Mouse (Mus musculus): ENCODE data around the gene Nsd1. TPM values are rescaled to one million over a fixed set of nuclear protein-coding genes. Genes with fewer than 3 reads are reported as not detected.

Gene Nsd1
- polyA plus RNA-seq, 1 experiment from 2014 or later: 96.3 TPM

GRCm38 (mm10) chr13:55327169-55327568 lies 117.6 kb downstream of the Nsd1 start:
- Histone ChIP-seq H3K4me1 (ENCODE audit: control insufficient read depth, insufficient read depth, low read length) (peaks cover 40% of the 10 kb centered on the region), H3K27me3 (ENCODE audit: control insufficient read depth, insufficient read depth, low read length) (no peaks in the 10 kb centered on the region), H3K27ac (ENCODE audit: low read length) (no peak overlapping the region), H3K4me3 (ENCODE audit: low read depth, low read length) (no peak overlapping the region), H3K9me3 (ENCODE audit: control insufficient read depth, low read depth, low read length) (no peaks in the 10 kb centered on the region), H3K9ac (replicated peaks; ENCODE audit: low read depth, low read length) (no peak overlapping the region), H3K4me2 (replicated peaks; ENCODE audit: low read depth, low read length) (no peak overlapping the region), H3K36me3 (ENCODE audit: control insufficient read depth, insufficient read depth, low read length) (peaks cover 30% of the 10 kb centered on the region)
- WGBS: 36% methylated on average over 4 of the region's 4 CpGs
- no peak for ATAC-seq (ENCODE audit: insufficient number of reproducible peaks, insufficient read depth, low FRiP score, low read depth)

GRCm38 (mm10) chr13:55327633-55328032 lies 118.1 kb downstream of the Nsd1 start:
- Histone ChIP-seq H3K36me3 (ENCODE audit: control insufficient read depth, insufficient read depth, low read length) (peaks cover 30% of the 10 kb centered on the region), H3K27ac (ENCODE audit: low read length) (no peak overlapping the region), H3K4me1 (ENCODE audit: control insufficient read depth, insufficient read depth, low read length) (peaks cover 40% of the 10 kb centered on the region), H3K9me3 (ENCODE audit: control insufficient read depth, low read depth, low read length) (no peaks in the 10 kb centered on the region), H3K4me3 (ENCODE audit: low read depth, low read length) (0 out of 2 replicates have a peak overlapping the region, but pooled peaks have one; percentile 64), H3K27me3 (ENCODE audit: control insufficient read depth, insufficient read depth, low read length) (no peaks in the 10 kb centered on the region), H3K4me2 (replicated peaks; ENCODE audit: low read depth, low read length) (peak overlapping the region; percentile 87), H3K9ac (replicated peaks; ENCODE audit: low read depth, low read length) (no peak overlapping the region)
- ATAC-seq (ENCODE audit: insufficient number of reproducible peaks, insufficient read depth, low FRiP score, low read depth): peak; percentile 10; the same call in 1 of the 2 replicates
- WGBS: 35% methylated on average over 8 of the region's 8 CpGs

- Histone ChIP-seq H3K9ac (replicated peaks; ENCODE audit: low read depth, low read length) (peak overlapping the region; percentile 61; the same call in 1 of the 2 replicates), H3K4me1 (ENCODE audit: control insufficient read depth, insufficient read depth, low read length) (peaks cover 37% of the 10 kb centered on the region), H3K27me3 (ENCODE audit: control insufficient read depth, insufficient read depth, low read length) (no peaks in the 10 kb centered on the region), H3K36me3 (ENCODE audit: control insufficient read depth, insufficient read depth, low read length) (peaks cover 28% of the 10 kb centered on the region), H3K9me3 (ENCODE audit: control insufficient read depth, low read depth, low read length) (no peaks in the 10 kb centered on the region), H3K4me3 (ENCODE audit: low read depth, low read length) (peak overlapping the region; percentile 64; the same call in 1 of the 2 replicates), H3K4me2 (replicated peaks; ENCODE audit: low read depth, low read length) (peak overlapping the region; percentile 87), H3K27ac (ENCODE audit: low read length) (no peak overlapping the region)
- WGBS: 81% methylated on average over 6 of the region's 6 CpGs
- ATAC-seq (ENCODE audit: insufficient number of reproducible peaks, insufficient read depth, low FRiP score, low read depth): no peak
These were observed 118.6 kb downstream of the Nsd1 start for GRCm38 (mm10) chr13:55328171-55328570.

GRCm38 (mm10) chr13:55328641-55329040 lies 119.1 kb downstream of the Nsd1 start:
- H3K4me3 ChIP-seq (ENCODE audit: low read depth, low read length): peak overlapping the region; percentile 64
- no peaks in the 10 kb centered on the region for H3K27me3 ChIP-seq (ENCODE audit: control insufficient read depth, insufficient read depth, low read length)
- H3K9me3 ChIP-seq (ENCODE audit: control insufficient read depth, low read depth, low read length): no peaks in the 10 kb centered on the region
- H3K27ac ChIP-seq (ENCODE audit: low read length): no peak overlapping the region
- 89% methylated on average over 4 of the region's 4 CpGs for WGBS
- peak overlapping the region; percentile 87 for H3K4me2 ChIP-seq (replicated peaks; ENCODE audit: low read depth, low read length)
- H3K36me3 ChIP-seq (ENCODE audit: control insufficient read depth, insufficient read depth, low read length): peaks cover 24% of the 10 kb centered on the region
- H3K9ac ChIP-seq (replicated peaks; ENCODE audit: low read depth, low read length): peak overlapping the region; percentile 61; the same call in 1 of the 2 replicates
- no peak for ATAC-seq (ENCODE audit: insufficient number of reproducible peaks, insufficient read depth, low FRiP score, low read depth)
- peaks cover 32% of the 10 kb centered on the region for H3K4me1 ChIP-seq (ENCODE audit: control insufficient read depth, insufficient read depth, low read length)

GRCm38 (mm10) chr13:55329109-55329682 lies 119.6 kb downstream of the Nsd1 start:
- peak overlapping the region; percentile 64 for H3K4me3 ChIP-seq (ENCODE audit: low read depth, low read length)
- ATAC-seq (ENCODE audit: insufficient number of reproducible peaks, insufficient read depth, low FRiP score, low read depth): peak; percentile 19; the same call in 1 of the 2 replicates
- peak overlapping the region; percentile 87 for H3K4me2 ChIP-seq (replicated peaks; ENCODE audit: low read depth, low read length)
- peak overlapping the region; percentile 58; the same call in 1 of the 2 replicates for H3K27ac ChIP-seq (ENCODE audit: low read length)
- peak overlapping the region; percentile 61 for H3K9ac ChIP-seq (replicated peaks; ENCODE audit: low read depth, low read length)
- under 1% methylated on average over 28 of the region's 29 CpGs for WGBS
- peaks cover 28% of the 10 kb centered on the region for H3K4me1 ChIP-seq (ENCODE audit: control insufficient read depth, insufficient read depth, low read length)
- peaks cover 18% of the 10 kb centered on the region for H3K36me3 ChIP-seq (ENCODE audit: control insufficient read depth, insufficient read depth, low read length)
- no peaks in the 10 kb centered on the region for H3K27me3 ChIP-seq (ENCODE audit: control insufficient read depth, insufficient read depth, low read length)
- no peaks in the 10 kb centered on the region for H3K9me3 ChIP-seq (ENCODE audit: control insufficient read depth, low read depth, low read length)

- Histone ChIP-seq H3K4me2 (replicated peaks; ENCODE audit: low read depth, low read length) (peak within 1 kb of the TSS; percentile 87), H3K36me3 (ENCODE audit: control insufficient read depth, insufficient read depth, low read length) (peaks cover 13% of the 10 kb centered on the region), H3K4me3 (ENCODE audit: low read depth, low read length) (peak within 1 kb of the TSS; percentile 64), H3K4me1 (ENCODE audit: control insufficient read depth, insufficient read depth, low read length) (peaks cover 28% of the 10 kb centered on the region), H3K9me3 (ENCODE audit: control insufficient read depth, low read depth, low read length) (no peaks in the 10 kb centered on the region), H3K9ac (replicated peaks; ENCODE audit: low read depth, low read length) (peak within 1 kb of the TSS; percentile 61), H3K27ac (ENCODE audit: low read length) (peak within 1 kb of the TSS; percentile 92), H3K27me3 (ENCODE audit: control insufficient read depth, insufficient read depth, low read length) (no peaks in the 10 kb centered on the region)
- ATAC-seq (ENCODE audit: insufficient number of reproducible peaks, insufficient read depth, low FRiP score, low read depth): peak; percentile 83
- under 1% methylated on average over 82 of the region's 82 CpGs for WGBS
These were observed 120.3 kb downstream of the Nsd1 start, which contains the start of gene Mxd3 for GRCm38 (mm10) chr13:55329683-55330566. TSS of gene Mxd3 (minus strand) at chr13:55329823.

GRCm38 (mm10) chr13:55330567-55331400 lies 121.2 kb downstream of the Nsd1 start:
- Histone ChIP-seq H3K9me3 (ENCODE audit: control insufficient read depth, low read depth, low read length) (no peaks in the 10 kb centered on the region), H3K36me3 (ENCODE audit: control insufficient read depth, insufficient read depth, low read length) (peaks cover 7% of the 10 kb centered on the region), H3K27ac (ENCODE audit: low read length) (peak overlapping the region; percentile 92), H3K4me1 (ENCODE audit: control insufficient read depth, insufficient read depth, low read length) (peaks cover 27% of the 10 kb centered on the region), H3K9ac (replicated peaks; ENCODE audit: low read depth, low read length) (peak overlapping the region; percentile 61), H3K27me3 (ENCODE audit: control insufficient read depth, insufficient read depth, low read length) (no peaks in the 10 kb centered on the region), H3K4me3 (ENCODE audit: low read depth, low read length) (peak overlapping the region; percentile 64), H3K4me2 (replicated peaks; ENCODE audit: low read depth, low read length) (peak overlapping the region; percentile 87)
- ATAC-seq (ENCODE audit: insufficient number of reproducible peaks, insufficient read depth, low FRiP score, low read depth): peak; percentile 14; the same call in 1 of the 2 replicates
- WGBS: 46% methylated on average over 14 of the region's 14 CpGs

GRCm38 (mm10) chr13:55332331-55332730 lies 122.7 kb downstream of the Nsd1 start:
- Histone ChIP-seq H3K27ac (ENCODE audit: low read length) (no peak overlapping the region), H3K36me3 (ENCODE audit: control insufficient read depth, insufficient read depth, low read length) (no peaks in the 10 kb centered on the region), H3K27me3 (ENCODE audit: control insufficient read depth, insufficient read depth, low read length) (no peaks in the 10 kb centered on the region), H3K9me3 (ENCODE audit: control insufficient read depth, low read depth, low read length) (no peaks in the 10 kb centered on the region), H3K4me3 (ENCODE audit: low read depth, low read length) (no peak overlapping the region), H3K4me1 (ENCODE audit: control insufficient read depth, insufficient read depth, low read length) (peaks cover 23% of the 10 kb centered on the region), H3K4me2 (replicated peaks; ENCODE audit: low read depth, low read length) (no peak overlapping the region), H3K9ac (replicated peaks; ENCODE audit: low read depth, low read length) (no peak overlapping the region)
- WGBS: 81% methylated on average over 3 of the region's 3 CpGs
- ATAC-seq (ENCODE audit: insufficient number of reproducible peaks, insufficient read depth, low FRiP score, low read depth): no peak
